Mouse (Mus musculus): ENCODE data around the gene Pitpna.

Gene Pitpna

GRCm38 (mm10) chr11:75563851-75564548 is 23.9 kb upstream of the Pitpna start:
- DNase-seq (ENCODE audit: low read depth, low spot score), result no peak

GRCm38 (mm10) chr11:75565849-75566248 is 22.0 kb upstream of the Pitpna start:
- no peak for DNase-seq (ENCODE audit: low read depth, low spot score)

GRCm38 (mm10) chr11:75566276-75567196 is 21.4 kb upstream of the Pitpna start:
- DNase-seq (ENCODE audit: low read depth, low spot score), result no peak

DNA sequence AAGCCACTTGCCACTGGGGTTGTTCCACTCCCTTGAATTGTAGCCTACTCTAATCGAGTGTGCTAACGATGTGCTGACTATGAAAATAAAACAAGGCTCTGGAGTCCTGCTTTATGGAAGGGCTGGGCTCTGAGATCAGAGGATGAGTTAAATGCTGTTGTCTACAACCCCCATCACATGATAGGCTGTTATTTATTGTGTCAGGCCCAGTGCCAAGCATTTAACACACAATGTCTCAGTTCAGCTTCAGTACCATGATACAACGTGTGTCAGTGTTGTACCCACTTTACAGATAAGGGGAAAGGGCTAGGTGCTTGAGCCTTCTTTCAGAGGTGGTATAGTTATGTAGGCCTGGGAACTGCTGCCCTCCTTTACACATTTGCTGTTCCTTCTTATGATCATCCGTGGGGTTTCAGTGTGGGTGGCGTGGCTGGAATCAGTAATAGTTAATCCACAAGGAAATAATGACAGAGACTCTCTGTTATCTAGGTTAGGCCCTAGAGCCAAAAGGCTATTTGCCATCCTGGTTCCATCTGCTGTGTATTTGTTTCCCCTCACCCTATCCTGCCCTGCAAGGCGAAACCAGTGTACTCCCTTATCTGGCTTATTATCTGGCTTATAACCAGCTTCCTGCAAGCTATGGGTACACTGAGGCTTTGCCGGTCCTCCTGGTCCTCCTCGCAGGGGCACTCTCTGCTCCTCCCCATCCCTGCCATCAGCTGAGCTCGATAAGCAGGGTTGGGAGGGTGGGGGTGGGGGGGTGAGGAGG is 20.4 kb upstream of the Pitpna start:
- no peak for DNase-seq (ENCODE audit: low read depth, low spot score)

- DNase-seq (ENCODE audit: low read depth, low spot score), result no peak
Observed at GRCm38 (mm10) chr11:75568115-75568511, 19.8 kb upstream of the Pitpna start.

GRCm38 (mm10) chr11:75568962-75569361 is 18.9 kb upstream of the Pitpna start:
- no peak for DNase-seq (ENCODE audit: low read depth, low spot score)

DNA sequence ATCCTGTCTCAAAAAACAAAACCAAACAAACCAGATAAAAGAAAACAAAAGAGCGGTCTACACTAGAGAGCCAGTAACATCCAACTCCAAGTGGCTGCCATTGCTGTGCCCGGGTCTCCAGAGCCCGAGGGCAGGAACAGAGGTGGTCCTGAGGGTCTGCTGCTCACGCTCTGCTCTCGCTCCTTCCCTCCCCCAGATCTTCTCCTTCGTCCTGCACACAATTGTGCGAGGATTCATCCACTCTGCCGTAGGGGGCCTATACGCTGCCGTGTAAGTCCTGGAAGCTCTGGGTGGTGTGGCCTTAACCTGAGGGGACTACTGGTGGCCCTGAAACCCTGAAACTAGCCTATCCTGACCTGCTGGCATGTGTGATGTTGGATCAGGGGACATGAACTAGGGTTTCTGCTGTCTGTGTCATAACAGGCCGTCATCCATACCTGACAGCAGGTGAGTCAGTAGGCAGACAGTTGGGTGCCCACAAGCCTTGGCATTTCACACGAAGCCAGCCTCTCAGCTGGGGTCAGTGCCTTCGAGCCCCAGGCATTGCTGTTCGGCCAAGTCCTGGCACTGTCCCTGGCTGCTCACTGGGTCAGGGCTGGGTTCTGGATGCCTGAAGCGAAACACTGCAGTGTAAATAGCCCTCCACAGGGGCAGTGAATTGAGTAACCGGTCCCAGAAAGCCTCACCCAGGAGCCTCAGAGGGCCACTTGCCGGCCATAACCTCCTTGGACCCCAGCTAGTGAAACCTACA is 17.3 kb upstream of the Pitpna start:
- DNase-seq (ENCODE audit: low read depth, low spot score), result no peak

GRCm38 (mm10) chr11:75571126-75571990 is 16.5 kb upstream of the Pitpna start:
- DNase-seq (ENCODE audit: low read depth, low spot score), result no peak

DNA sequence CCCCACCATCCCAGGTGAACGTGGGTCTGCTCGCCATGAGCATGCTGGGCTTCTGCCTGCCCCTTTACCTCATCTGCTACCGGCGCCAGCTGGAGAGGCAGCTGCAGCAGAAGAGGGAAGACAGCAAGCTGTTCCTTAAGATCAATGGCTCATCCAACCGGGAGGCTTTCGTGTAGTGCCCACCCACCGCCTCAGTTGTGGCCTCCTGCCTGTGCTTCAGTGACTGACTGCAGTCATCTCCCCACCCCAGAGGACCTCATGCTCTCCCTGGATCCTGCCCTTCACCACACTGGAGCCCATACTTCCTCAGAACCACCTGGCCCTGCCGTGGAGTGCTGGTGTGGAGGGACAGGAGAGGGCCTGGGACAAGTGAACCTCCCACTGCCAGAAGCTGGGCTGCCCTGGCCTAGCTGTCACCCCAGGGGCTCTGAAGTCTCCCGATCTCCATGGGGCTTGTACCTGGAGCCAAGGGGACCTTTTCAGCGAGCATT is 15.6 kb upstream of the Pitpna start:
- DNase-seq (ENCODE audit: low read depth, low spot score), result no peak

- DNase-seq (ENCODE audit: low read depth, low spot score), result peak; percentile 80
Observed at GRCm38 (mm10) chr11:75572854-75573650, 14.8 kb upstream of the Pitpna start.

GRCm38 (mm10) chr11:75574378-75575123 is 13.3 kb upstream of the Pitpna start:
- DNase-seq (ENCODE audit: low read depth, low spot score), result no peak

GRCm38 (mm10) chr11:75575560-75576123 is 12.3 kb upstream of the Pitpna start:
- no peak for DNase-seq (ENCODE audit: low read depth, low spot score)

DNA sequence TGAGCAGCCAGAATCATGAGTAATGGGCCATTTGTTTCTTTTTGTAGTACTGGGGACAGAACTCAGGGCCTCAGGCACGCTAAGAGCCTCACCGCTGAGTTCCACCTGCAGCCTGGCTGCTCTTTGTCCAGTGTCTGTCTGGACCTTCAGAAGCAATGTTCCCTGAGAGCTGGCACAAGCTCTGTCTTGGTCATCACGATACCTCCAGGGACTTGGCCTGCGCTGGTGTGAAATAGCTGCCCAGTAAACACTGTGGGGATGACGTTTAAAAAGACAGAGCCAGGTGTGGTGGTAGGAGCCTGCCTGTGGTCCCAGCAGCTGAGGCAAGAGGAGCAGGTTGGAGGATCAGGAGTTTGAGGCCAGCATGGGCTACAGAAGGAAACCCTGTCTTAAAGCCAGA is 9.3 kb upstream of the Pitpna start:
- DNase-seq (ENCODE audit: low read depth, low spot score), result no peak

GRCm38 (mm10) chr11:75581495-75582149 is 6.3 kb upstream of the Pitpna start:
- no peak for DNase-seq (ENCODE audit: low read depth, low spot score)

DNA sequence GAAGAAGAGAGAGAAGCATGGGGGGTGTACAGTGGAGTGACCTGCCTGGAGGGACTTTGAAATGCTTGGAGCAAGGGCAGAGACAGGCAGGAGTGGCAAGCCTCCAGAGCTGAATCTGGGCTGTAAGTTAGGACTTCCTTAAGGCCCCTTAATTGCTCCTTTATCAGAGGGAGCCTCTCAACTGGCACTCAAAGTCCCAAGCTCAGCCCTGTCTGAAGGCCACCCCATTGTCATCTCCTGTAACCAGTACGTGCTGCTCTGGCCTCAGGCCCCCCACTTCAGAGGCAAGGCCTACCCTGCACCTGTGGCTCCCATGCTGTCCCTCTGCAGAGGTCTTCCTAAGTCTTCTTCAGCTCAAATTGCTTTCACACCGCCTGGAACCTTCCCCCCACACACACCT is 4.4 kb upstream of the Pitpna start:
- no peak for DNase-seq (ENCODE audit: low read depth, low spot score)

- DNase-seq (ENCODE audit: low read depth, low spot score), result no peak
Observed at GRCm38 (mm10) chr11:75585061-75585460, 2.8 kb upstream of the Pitpna start.

GRCm38 (mm10) chr11:75585978-75586377 is 1.9 kb upstream of the Pitpna start:
- no peak for DNase-seq (ENCODE audit: low read depth, low spot score)

GRCm38 (mm10) chr11:75586963-75587362 is 934 bp upstream of the Pitpna start:
- DNase-seq (ENCODE audit: low read depth, low spot score), result no peak

Measured in c-Kit-negative CD71-positive TER-119-positive erythroid progenitor cells, embryonic 14.5 days (primary cell).